Mouse (Mus musculus) limb, embryonic 11.5 days (tissue): ENCODE data around the gene Trim17. TPM values are rescaled to one million over a fixed set of nuclear protein-coding genes. Genes with fewer than 3 reads are reported as not detected.

ENCODE experiments used
- ATAC-seq: fragments of 200-750 bp; cut with Nextera tagmentation; 2 replicates; pipeline ENCODE4 v1.8.0; 2017; ENCODE audit warnings: low read depth; ENCODE audit not compliant: insufficient number of reproducible peaks, low FRiP score, low TSS enrichment
- DNase-seq: peaks from one replicate; pipeline ENCODE4 v3.0.0-alpha.2; 2015; ENCODE audit warnings: low spot score
- H3K27ac ChIP-seq: fragments of 300-500 bp; sonication (generic); replicated peaks from 2 replicates; pipeline ENCODE4 v1.5.1; 2014; ENCODE audit warnings: low read depth, mild to moderate bottlenecking, low read length
- H3K27me3 ChIP-seq: fragments of 300-500 bp; sonication (generic); 2 replicates; pipeline ENCODE4 v1.6.1; 2014; ENCODE audit warnings: mild to moderate bottlenecking, low read length, mixed read lengths; ENCODE audit not compliant: control insufficient read depth, insufficient read depth
- H3K36me3 ChIP-seq: fragments of 300-500 bp; sonication (generic); 2 replicates; pipeline ENCODE4 v1.6.1; 2014; ENCODE audit warnings: mild to moderate bottlenecking, low read length, moderate library complexity, mixed read lengths; ENCODE audit not compliant: control insufficient read depth, insufficient read depth
- H3K4me1 ChIP-seq: fragments of 300-500 bp; sonication (generic); 2 replicates; pipeline ENCODE4 v1.6.1; 2014; ENCODE audit warnings: low read length, mixed read lengths; ENCODE audit not compliant: control insufficient read depth, insufficient read depth
- H3K4me2 ChIP-seq: fragments of 300-500 bp; sonication (generic); 2 replicates; pipeline ENCODE4 v1.6.1; 2014; ENCODE audit warnings: low read depth, mild to moderate bottlenecking, moderate library complexity; ENCODE audit not compliant: severe bottlenecking
- H3K4me3 ChIP-seq: fragments of 300-500 bp; sonication (generic); 2 replicates; pipeline ENCODE4 v1.5.1; 2014; ENCODE audit warnings: low read depth, low read length
- H3K9ac ChIP-seq: fragments of 300-500 bp; sonication (generic); 2 replicates; pipeline ENCODE4 v1.6.1; 2014; ENCODE audit warnings: mild to moderate bottlenecking, low read length
- H3K9me3 ChIP-seq: fragments of 300-500 bp; sonication (generic); 2 replicates; pipeline ENCODE4 v1.6.1; 2016; ENCODE audit warnings: low read length; ENCODE audit not compliant: control insufficient read depth
- WGBS: fragments of 180-500 bp; shearing (Covaris S2); extraction: QIAGEN DNeasy Blood & Tissue Kit; methylation state at CpG from one replicate; pipeline ENCODE4 v1.1.7; 2014; 5-methylcytosine and 5-hydroxymethylcytosine counted together
- polyA plus RNA-seq: library from polyadenylated mRNA; unstranded; fragments of >200 nt; fragmentation: Nextera tagmentation; extraction: Ambion mirVana; gene quantifications from 2 replicates; pipeline ENCODE4 v1.2.1, GENCODE M21; 2014

Gene Trim17
- polyA plus RNA-seq, 1 experiment from 2014 or later: 0.25 TPM

DNA sequence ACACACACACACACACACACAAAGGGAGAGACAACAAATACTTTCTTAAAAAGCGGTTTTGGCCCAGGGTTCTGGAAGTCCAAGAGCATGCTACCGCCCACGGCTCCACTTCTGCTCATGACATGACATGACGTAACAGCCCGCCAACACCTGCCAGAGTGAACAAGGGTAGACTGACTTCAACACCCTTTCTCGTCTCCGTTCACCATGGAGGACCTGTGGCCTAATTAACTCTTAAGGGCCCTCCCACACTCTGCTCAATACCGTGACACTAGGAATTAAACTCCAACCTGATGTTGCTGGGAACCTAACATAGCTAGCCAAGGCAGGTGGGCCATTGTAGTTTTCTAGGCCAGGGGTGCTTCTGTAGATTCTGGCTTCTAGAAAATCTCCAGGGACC is 14.5 kb downstream of the Trim17 start:
- H3K9ac ChIP-seq: no peak overlapping the region
- H3K27me3 ChIP-seq: no peaks in the 10 kb centered on the region
- H3K36me3 ChIP-seq: no peaks in the 10 kb centered on the region; the same call in 1 of the 2 replicates
- H3K27ac ChIP-seq: no peak overlapping the region
- no peak overlapping the region for H3K4me2 ChIP-seq
- H3K4me1 ChIP-seq: no peaks in the 10 kb centered on the region
- ATAC-seq (no peak), DNase-seq (no peak)
- no peak overlapping the region for H3K4me3 ChIP-seq
- no peaks in the 10 kb centered on the region for H3K9me3 ChIP-seq
- 85% methylated on average over 8 of the region's 8 CpGs for WGBS

DNA sequence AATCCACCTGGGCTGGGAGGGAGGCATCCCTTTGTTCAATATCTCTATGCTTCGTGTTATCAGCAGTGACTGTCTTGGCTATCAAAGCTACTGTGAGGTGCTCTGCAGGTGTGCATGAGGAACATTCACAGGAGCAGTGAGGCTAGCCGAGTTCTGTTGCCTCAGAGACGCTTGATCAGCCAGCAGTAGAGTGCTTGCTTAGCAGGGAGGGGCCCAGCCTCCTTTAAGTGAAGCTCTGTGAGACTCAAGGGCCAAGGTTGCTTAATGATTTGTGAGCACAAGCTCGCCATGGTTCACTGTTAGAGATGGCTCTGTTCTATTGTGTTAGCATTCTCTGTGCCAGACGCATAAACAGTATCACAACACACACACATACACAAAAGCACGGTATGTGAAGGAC is 15.2 kb downstream of the Trim17 start:
- ATAC-seq: no peak
- no peak overlapping the region for H3K27ac ChIP-seq
- H3K4me2 ChIP-seq: no peak overlapping the region
- H3K4me3 ChIP-seq: no peak overlapping the region
- WGBS: 85% methylated on average over 6 of the region's 6 CpGs
- H3K27me3 ChIP-seq: no peaks in the 10 kb centered on the region
- no peaks in the 10 kb centered on the region for H3K4me1 ChIP-seq
- H3K36me3 ChIP-seq: no peaks in the 10 kb centered on the region; the same call in 1 of the 2 replicates
- no peak overlapping the region for H3K9ac ChIP-seq
- no peaks in the 10 kb centered on the region for H3K9me3 ChIP-seq
- no peak for DNase-seq

DNA sequence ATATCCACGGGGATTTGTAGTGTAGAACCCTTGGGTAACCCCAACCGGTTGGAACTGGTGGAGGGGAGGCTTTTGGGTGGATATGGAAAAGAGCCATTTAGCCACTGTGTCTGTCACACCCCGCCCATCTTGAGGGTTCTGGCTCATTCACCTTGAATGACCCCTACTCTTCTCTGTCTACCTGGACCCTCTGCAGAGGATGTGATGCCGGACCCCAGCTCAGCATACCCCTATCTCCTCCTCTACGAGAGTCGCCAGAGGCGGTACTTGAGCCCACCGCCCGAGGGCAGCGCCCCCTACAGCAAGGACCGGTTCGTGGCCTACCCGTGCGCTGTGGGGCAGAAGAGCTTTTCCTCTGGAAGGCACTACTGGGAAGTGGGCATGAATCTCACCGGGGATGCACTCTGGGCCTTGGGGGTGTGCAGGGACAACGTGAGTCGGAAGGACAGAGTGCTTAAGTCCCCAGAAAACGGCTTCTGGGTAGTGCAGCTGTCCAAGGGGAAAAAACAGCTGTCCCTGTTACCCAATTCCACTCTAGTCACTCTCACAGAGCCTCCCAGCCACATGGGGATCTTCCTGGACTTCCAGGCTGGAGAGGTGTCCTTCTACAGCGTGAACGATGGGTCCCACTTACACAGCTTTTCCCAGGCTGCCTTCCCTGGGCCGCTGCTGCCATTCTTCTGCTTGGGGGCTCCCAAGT is 16.5 kb downstream of the Trim17 start:
- no peak overlapping the region for H3K27ac ChIP-seq
- H3K27me3 ChIP-seq: no peaks in the 10 kb centered on the region
- DNase-seq: no peak
- no peak overlapping the region for H3K9ac ChIP-seq
- no peaks in the 10 kb centered on the region for H3K9me3 ChIP-seq
- H3K4me3 ChIP-seq: no peak overlapping the region
- no peak for ATAC-seq
- no peak overlapping the region for H3K4me2 ChIP-seq
- no peaks in the 10 kb centered on the region for H3K4me1 ChIP-seq
- no peaks in the 10 kb centered on the region; the same call in 1 of the 2 replicates for H3K36me3 ChIP-seq
- 91% methylated on average over 21 of the region's 21 CpGs for WGBS

DNA sequence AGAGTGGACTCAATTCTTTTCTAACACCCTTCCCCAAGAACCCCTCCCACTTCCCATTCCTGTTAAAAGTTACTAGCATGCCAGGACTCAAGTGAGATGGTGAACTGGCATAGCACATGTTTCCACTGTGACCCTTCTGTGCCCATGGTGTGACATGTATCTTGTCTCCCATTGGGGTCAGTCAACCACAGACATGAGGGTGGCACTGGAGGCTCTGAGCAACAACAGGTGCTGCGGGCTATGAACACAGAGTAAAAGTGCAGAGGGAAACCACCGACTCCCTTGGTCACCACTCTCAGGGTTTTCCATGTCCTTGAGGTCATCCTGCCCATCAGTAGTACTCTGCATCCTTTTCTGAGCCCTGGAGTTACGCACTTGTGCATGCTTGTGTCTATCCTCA is 17.3 kb downstream of the Trim17 start:
- H3K9ac ChIP-seq: no peak overlapping the region
- no peaks in the 10 kb centered on the region for H3K9me3 ChIP-seq
- ATAC-seq (no peak), DNase-seq (no peak)
- no peak overlapping the region for H3K4me3 ChIP-seq
- WGBS: 95% methylated on average over 3 of the region's 3 CpGs
- no peak overlapping the region for H3K27ac ChIP-seq
- H3K36me3 ChIP-seq: no peaks in the 10 kb centered on the region; the same call in 1 of the 2 replicates
- H3K27me3 ChIP-seq: no peaks in the 10 kb centered on the region
- no peaks in the 10 kb centered on the region for H3K4me1 ChIP-seq
- H3K4me2 ChIP-seq: no peak overlapping the region

DNA sequence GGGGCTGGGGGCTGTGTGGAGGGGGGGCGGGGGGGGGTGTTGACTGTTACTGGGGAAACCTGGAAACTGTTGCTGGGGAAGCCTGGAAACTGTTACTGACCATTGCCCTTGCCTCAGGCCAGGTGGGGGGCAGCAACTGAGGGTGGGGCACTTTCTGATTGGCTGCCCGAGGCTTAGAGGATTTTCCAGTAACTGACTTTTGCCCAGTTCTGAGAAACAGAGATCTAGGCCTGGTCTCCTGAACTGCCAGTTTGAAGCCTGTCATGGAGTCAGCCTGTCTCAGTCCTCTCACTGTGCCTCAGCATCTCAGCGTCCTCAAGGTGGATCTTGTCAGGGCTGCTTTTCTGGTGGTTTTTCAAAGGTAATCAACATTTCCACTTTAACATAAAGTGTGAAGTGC is 19.9 kb downstream of the Trim17 start:
- no peak overlapping the region for H3K4me2 ChIP-seq
- no peak overlapping the region for H3K4me3 ChIP-seq
- 78% methylated on average over 3 of the region's 3 CpGs for WGBS
- H3K27me3 ChIP-seq: no peaks in the 10 kb centered on the region
- no peak for DNase-seq
- peaks cover 7% of the 10 kb centered on the region for H3K4me1 ChIP-seq
- H3K36me3 ChIP-seq: no peaks in the 10 kb centered on the region; the same call in 1 of the 2 replicates
- ATAC-seq: no peak
- H3K9ac ChIP-seq: no peak overlapping the region
- no peaks in the 10 kb centered on the region for H3K9me3 ChIP-seq
- H3K27ac ChIP-seq: no peak overlapping the region

DNA sequence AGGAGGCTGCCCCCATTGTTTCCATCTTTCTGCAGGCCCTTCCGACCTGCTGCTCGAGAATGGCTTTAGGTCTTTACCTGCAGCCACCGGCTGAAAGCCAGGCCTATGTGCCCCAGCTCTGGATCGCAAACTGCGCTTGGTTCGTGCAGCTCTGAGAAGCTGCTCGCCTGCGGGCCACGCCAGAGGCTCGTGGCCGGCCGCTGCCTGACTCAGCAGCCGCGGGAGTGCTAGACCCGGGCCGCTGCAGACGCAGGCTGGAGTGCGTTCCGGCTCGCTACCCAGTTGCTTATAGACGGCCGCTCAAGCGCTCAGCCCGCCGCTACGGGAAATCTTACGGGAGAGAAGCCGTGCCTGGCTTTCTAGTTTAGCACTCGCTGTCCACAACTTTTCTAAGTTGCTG is 22.7 kb downstream of the Trim17 start:
- Histone ChIP-seq H3K36me3 (peaks cover 3% of the 10 kb centered on the region; the same call in 1 of the 2 replicates), H3K9me3 (no peaks in the 10 kb centered on the region), H3K9ac (peak overlapping the region; percentile 90), H3K27ac (peak overlapping the region; percentile 59), H3K4me2 (peak overlapping the region; percentile 95), H3K27me3 (no peaks in the 10 kb centered on the region), H3K4me1 (peaks cover 16% of the 10 kb centered on the region), H3K4me3 (peak overlapping the region; percentile 99)
- ATAC-seq (no peak), DNase-seq (peak; percentile 53)
- under 1% methylated on average over 29 of the region's 29 CpGs for WGBS

DNA sequence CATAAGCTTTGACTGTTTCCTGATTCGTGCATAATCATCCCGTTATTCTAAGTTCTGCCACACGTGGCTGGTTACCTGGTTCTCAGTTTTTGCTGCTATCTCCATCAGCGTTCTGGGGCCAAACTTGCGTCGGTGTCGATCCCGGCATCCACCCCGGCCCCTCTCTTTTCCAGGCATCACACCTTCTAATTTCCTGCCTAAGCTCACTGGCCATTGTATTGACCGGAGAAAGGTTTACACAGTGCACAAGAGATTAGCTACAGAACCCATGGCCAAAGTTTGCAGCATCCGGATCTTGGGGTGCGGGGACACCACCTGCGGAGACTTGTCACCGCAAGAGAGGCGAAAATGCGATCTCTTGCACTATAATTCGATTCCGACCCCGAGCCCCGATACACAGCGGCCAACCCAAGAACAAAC is 23.1 kb downstream of the Trim17 start:
- DNase-seq (no peak), ATAC-seq (no peak)
- Histone ChIP-seq H3K9me3 (no peaks in the 10 kb centered on the region), H3K36me3 (peaks cover 6% of the 10 kb centered on the region; the same call in 1 of the 2 replicates), H3K4me2 (peak overlapping the region; percentile 95), H3K9ac (peak overlapping the region; percentile 90), H3K27ac (peak overlapping the region; percentile 59), H3K27me3 (no peaks in the 10 kb centered on the region), H3K4me3 (peak overlapping the region; percentile 99), H3K4me1 (peaks cover 16% of the 10 kb centered on the region)
- under 1% methylated on average over 21 of the region's 21 CpGs for WGBS

DNA sequence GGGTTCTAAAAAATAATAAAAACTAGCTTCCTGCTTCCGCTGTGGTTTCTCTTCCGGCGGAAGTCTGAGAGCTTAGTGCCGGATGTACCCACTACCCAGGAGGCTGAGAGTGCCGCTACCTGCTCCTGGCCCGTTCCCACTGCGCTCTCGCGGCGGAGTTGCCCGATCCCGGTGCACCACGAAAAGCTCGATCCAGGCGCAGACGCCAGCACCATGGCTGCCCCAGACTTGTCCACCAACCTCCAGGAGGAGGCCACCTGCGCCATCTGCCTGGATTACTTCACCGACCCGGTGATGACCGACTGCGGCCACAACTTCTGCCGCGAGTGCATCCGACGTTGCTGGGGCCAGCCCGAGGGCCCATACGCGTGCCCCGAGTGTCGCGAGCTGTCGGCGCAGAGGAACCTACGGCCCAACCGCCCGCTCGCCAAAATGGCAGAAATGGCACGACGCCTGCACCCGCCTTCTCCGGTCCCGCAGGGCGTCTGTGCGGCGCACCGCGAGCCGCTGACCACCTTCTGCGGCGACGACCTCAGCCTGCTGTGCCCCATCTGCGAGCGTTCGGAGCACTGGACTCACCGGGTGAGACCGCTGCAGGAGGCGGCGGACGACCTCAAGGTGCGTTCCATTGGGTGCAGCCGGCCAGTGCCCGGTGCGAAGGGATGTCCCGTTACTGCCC is 23.7 kb downstream of the Trim17 start, which contains the start of gene Trim11:
Trim11 (plus strand) TSS at position 67 of the 679 bp plus-strand sequence.
- under 1% methylated on average over 64 of the region's 64 CpGs for WGBS
- H3K36me3 ChIP-seq: peaks cover 6% of the 10 kb centered on the region; the same call in 1 of the 2 replicates
- H3K4me2 ChIP-seq: peak within 1 kb of the TSS; percentile 95
- peak within 1 kb of the TSS; percentile 90 for H3K9ac ChIP-seq
- no peaks in the 10 kb centered on the region for H3K9me3 ChIP-seq
- H3K27me3 ChIP-seq: no peaks in the 10 kb centered on the region
- peak within 1 kb of the TSS; percentile 59 for H3K27ac ChIP-seq
- peak; percentile 83 for DNase-seq
- peak within 1 kb of the TSS; percentile 99 for H3K4me3 ChIP-seq
- peaks cover 16% of the 10 kb centered on the region for H3K4me1 ChIP-seq
- peak; percentile 67 for ATAC-seq
